Mouse (Mus musculus): Measurements from ENCODE around the gene Ehd1.
A peak's percentile ranks its signal among the peaks of the same experiment; 100 is the strongest.
"Not testable (repeated sequence)": the region's sequence is repeated elsewhere in the genome, so short reads cannot be mapped to it uniquely, and the experiment has no call there.

Gene Ehd1

DNA sequence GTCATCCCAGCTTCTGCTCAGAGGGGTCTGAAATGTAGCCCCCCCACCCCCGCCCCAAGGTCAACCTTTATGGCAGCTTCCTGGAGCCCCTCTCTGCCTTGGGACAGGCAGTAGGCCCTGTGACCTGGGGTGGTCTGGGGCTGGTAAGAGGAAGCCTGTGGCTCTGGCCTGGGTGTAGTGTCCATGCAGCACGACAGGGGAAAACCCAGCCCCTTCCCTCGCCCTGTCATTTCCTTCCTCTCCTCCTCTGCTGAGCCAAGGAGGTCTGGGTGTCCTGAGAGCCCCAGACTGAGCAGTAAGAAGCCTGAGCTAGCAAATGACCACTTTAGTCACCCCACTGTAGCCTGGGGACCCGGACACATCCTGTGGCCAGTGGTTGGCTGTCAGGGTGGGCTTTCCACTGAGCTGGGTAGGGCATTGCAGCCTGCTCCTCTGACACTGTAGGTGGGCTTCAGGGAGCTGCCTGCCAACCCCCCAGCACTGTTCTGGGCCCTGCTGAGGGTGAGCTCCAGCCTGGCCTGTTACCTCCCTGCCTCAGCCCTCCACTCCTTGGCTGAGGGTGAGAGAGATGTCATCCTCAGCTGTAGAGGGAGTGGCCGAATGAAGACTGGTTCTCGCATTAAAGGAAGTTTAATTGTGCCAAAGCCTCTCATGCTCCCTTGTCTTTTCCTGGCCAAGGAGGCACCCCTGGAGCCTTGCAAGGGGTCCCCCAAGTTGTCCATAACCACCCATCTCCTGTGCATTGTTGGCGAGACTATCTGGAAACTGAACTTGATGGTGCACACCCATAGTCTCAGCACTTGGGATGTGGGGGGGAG lies 23.1 kb downstream of the Ehd1 start:
- DNase-seq (ENCODE audit: low read depth in 1 of 2, low spot score in 2 of 2), result peak in 1 of 2 experiments; percentile 71

DNA sequence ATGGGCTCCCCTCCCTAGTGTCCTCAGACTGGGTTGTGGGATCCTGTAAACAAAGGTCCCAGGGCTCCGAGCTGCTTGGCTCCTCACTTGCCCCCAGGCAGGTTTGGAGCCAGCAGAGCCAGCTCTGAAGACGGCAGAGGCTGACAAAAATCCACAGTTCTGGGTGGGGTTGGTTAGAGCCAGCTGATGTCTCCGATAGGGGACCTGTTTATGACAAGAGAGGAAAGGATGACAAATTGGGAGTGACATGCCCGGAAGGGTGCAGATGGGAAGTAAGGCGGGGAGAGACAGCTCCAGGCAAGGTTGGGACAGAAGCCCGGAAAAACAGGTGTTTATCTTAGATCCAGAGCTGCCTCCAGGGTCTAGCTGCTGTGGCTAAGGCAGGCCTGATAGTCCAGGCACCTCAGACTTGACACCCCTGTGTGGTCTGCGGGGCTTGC lies 23.9 kb downstream of the Ehd1 start:
- no peak for DNase-seq (ENCODE audit: low read depth in 1 of 2, low spot score in 2 of 2)

DNA sequence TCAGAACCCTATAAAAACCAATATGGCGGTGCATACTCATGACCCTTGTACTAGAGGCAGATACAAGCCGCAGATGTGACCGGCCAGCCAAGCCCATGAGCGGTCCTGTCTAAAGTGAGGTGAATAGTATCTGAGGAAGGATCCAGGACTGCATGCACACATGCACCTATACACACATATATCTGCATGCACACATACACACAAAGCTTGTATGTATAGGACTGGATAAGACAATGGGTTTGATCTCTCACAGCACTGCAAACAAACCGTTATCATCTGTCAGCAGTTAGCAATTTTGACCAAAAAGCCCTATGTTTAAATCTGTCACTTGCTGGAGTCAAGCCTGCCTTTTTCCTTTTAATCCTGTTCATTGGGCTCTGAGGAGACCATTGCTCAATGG lies 25.6 kb downstream of the Ehd1 start:
- DNase-seq (ENCODE audit: low read depth in 1 of 2, low spot score in 2 of 2), result no peak

DNA sequence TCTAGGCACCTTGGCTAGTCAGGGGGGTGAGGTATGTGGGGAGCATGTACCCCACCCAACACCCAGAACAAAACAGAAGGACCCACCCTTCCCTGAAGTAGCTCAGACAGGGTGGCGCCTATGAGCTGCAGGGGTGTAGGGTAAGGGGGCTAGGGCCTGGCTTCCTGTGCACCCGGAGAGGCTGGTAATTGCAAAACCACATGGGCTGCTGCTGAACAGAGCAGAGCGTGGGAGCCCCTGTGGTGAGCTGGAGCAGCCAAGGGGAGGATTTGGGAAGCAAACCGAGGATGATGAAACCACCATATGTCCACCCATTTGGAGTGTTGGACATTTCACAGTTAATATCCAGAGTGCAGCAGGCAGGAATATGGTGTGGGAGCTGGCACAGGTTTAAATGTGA lies 26.0 kb downstream of the Ehd1 start:
- DNase-seq (ENCODE audit: low read depth in 1 of 2, low spot score in 2 of 2), result no peak

DNA sequence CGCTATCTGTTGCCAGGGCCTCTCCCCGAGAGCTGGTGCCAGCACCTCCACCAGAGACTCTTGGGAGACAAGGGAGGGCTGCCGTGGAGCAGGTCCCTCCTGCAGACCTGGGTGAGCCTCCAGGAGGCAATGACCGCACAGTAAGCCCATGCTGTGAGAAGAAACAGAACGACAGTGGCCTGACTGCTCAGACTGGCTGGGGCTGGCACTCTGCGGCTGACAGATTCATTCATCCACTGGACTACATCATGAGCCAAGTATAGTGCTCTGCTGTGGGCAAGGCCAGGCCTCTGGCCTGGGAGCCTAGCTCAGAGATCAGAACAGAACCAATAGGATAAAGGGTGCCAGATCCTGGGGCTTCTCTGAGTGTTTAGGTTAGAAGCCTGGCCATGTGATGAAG lies 27.3 kb downstream of the Ehd1 start:
- no peak for DNase-seq (ENCODE audit: low read depth in 1 of 2, low spot score in 2 of 2)

DNA sequence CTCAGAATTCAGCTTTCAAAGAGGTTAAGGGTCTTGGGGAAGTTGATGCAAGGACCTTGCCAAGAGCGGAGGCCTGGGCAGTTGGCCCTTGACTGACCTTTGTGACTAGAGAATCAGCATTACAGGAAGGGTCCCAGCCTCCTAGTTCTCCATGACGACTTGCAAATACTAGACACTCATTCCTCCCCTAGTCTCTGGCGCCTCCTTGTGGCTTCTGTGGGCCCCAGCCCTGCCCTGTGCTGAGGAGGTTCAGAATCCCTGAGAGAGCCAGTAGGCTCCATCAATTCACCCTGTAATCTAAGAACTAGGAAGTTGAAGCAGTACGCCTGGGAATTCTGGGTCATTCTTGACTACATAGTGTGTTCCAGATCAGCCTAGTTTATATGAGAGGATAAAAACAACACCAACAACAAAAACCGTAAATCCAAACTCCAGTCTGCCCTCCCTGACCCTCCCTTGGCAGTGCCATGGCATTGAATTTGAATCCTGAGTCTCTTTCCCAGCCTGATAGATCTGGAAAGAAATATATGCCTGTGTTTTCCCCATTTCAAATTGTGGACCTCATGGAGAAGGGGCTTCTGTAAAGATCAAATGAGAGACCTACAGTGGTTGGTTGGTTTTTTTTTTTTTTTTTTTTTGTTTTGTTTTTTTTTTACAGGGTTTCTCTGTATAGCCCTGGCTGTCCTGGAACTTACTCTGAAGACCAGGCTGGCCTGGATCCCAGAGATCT lies 28.4 kb downstream of the Ehd1 start:
- DNase-seq (ENCODE audit: low read depth in 1 of 2, low spot score in 2 of 2), result peak; percentile 77 to 88

DNA sequence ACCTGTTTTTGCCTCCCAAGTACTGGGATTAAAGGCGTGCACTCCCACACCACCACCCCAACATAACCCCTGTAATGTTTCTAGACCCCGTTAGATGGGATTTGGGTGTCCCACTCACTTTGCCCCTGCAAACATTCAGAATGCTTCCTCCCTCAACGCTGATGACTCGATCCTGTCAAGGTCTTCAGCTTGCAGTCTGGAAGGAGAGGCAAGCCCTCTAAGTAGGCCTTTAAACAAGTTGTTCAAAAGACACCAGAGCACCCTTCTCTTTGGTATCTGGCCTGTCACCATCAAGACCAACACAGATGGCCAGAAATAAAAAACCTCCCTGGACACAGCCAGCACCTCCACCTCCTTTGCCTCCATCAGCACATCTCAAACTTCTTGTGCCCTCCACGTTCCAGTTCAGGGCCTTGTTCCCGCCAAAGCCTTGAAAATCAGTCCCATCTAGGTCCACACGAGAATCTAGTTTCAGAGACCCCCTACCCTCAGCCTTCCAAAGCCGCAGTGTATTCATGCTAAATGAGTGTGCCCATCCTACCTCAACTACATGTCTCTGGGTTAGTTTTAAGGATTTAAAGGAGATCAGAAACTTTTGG lies 29.1 kb downstream of the Ehd1 start:
- DNase-seq (ENCODE audit: low read depth in 1 of 2, low spot score in 2 of 2), result no peak

DNA sequence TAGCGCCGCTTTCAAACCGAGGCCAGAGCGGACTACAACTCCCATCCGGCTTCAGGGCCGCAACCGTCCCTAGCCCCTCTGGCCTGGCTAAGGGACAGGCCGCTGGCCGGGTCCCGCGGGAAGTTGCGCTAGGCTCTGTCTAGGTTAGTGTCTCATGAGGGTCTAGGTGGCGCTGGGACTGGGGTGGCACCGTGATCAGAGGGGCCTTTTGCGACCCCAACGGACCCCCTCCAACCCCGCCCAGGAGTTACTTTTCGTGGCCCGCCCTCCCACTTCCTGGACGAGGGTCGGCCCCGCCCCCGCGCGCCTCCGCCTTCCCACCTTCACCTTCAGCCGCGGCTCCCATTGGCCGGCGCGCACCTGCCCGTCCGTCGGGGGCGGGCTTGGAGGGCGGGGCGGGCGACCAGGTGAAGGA lies 29.6 kb downstream of the Ehd1 start, which contains the start of gene Cdc42bpg:
Gene Cdc42bpg, plus strand, starts transcription at position 320 of the 415 bp plus-strand sequence.
- DNase-seq (ENCODE audit: low read depth in 1 of 2, low spot score in 2 of 2), result peak in 1 of 2 experiments; percentile 48

DNA sequence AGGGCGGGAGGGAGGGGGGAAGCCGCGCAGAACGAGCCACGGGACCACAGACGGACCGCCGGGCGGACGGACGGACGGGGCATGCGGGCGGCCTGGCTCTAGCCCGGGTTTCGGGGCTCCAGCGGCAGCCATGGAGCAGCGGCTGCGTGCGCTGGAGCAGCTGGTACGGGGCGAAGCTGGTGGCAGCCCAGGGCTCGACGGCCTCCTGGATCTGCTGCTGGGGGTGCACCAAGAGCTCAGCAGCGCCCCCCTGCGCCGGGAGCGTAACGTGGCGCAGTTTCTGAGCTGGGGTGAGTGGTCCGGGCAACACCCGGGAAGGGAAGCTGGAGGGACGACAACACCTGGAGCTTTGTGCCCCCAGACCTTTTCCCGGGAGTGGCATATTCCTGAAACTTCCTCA lies 30.1 kb downstream of the Ehd1 start:
- DNase-seq (ENCODE audit: low read depth in 1 of 2, low spot score in 2 of 2), result peak in 1 of 2 experiments; percentile 77

DNA sequence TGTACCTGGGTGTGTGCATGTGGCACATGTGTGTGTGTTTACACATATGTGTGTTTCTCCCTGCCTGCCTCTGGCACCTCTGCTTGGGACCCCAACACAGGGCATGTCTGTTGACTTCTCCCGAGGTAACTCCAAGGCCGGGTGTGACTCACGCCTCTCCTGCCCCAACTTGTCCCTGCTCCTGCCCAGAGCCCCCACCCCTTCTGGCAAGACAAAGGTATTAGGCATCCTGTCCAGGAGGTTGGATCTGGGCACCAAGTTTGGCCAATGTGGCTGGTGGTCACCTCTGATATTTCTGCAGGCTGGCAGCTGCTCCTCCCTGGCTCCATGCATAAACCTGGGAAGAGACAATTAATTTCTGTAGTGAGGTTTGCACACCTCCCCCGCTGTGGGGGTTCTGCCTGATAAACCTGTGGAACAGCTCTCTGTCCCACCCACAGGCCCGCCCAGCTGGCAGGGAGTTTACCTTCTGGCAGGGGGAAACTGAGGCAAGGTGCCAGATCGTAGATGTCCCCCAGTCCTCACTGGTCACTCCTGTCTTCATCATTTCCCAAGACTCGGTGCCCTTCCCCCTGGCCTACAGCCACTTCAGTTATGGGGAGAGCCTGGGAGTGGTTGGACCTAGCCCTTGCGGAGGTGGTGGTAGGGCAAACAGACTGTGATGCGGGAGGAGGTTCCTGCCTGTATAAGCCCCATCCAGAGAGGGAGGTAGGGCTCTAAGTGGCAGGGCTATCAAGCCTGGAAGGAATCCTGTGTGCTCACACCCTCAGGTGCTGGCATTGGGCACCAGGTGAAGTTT lies 31.4 kb downstream of the Ehd1 start:
- DNase-seq (ENCODE audit: low read depth in 1 of 2, low spot score in 2 of 2), result no peak

DNA sequence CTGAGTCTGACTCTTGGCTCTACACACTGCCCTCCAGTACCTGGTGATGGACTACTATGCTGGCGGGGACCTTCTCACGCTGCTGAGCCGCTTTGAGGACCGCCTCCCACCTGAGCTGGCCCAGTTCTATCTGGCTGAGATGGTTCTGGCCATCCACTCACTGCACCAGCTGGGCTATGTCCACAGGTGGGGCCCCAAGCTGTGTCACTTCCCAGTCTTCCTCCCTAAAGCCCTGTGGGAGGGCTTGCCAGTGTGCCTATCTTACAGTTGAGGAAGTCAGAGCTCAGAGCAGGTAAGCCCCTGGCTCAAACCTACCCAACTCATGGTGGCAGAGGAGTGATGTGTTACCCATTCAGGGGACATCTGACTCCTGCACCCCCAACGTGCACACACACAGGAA lies 33.7 kb downstream of the Ehd1 start:
- DNase-seq (ENCODE audit: low read depth in 1 of 2, low spot score in 2 of 2), result no peak

DNA sequence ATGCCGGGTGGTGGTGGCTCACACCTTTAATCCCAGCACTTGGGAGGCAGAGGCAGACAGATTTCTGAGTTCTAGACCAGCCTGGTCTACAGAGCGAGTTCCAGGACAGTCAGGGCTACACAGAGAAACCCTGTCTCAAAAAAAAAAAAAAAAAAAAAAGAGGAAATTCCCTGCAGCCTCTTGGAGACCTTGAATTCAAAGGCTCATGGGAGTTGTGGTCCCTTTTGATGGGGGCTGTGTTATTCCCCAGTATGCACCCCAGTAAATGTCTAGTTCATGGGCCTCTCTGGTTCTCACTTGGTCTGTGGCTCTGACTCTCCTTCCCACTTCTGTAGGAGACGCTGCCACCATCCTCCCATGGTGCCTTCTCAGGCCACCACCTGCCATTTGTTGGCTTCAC lies 35.3 kb downstream of the Ehd1 start:
- not testable (repeated sequence) for DNase-seq (ENCODE audit: low read depth in 1 of 2, low spot score in 2 of 2)

DNA sequence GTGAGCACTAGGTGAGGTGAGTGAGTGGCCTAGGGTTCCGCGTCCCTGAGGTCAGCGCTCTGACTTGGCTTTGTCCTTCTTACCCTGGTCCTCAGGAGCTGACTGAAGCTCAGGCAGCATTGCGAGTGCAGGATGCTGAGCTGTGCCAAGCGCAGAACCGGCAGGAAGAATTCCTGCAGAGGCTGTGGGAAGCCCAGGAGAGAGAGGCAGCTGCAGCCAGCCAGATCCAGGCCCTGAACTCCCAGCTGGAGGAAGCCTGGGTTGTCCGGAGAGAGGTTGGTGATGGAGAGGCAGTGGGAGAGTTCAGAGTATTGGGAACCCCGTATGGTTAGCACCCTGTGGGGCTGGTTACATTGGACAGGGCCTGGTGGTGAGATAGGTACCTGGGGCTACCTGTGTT lies 37.3 kb downstream of the Ehd1 start:
- DNase-seq (ENCODE audit: low read depth in 1 of 2, low spot score in 2 of 2), result no peak

DNA sequence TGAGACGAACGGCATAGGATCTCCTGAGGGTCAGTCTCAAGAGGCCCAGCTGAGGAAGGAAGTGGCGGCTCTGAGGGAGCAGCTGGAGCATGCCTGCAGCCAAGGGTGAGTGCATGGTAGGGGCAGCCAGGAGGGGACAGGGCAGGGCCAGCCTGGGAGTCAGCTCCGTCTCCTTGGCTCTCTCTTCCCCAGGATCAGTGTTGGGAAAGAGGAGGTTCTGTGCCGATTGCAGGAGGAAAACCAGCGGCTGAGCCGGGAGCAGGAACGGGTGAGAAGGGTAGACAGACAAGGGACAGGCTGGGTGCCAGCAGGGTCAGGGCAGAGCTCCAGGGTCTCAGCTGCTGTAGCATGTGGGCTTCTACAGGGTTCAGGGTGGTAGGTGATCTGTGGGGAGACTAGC lies 38.0 kb downstream of the Ehd1 start:
- DNase-seq (ENCODE audit: low read depth in 1 of 2, low spot score in 2 of 2), result no peak

DNA sequence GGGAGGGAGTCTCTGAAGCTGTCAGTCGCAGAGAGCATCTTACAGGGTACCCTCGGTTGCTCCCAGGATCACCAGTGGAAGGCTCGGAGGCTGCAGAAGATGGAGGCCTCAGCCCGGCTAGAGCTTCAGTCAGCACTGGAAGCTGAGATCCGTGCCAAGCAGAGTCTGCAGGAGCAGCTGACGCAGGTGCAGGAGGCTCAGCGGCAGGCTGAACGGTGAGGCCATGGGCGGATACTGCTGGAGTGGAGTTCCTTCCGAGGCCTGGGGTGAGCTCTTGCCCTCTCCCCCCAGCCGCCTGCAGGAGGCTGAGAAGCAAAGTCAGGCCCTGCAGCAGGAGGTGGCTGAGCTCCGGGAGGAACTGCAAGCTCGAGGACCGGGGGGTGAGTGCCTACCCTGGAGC lies 39.0 kb downstream of the Ehd1 start:
- DNase-seq (ENCODE audit: low read depth in 1 of 2, low spot score in 2 of 2), result no peak

DNA sequence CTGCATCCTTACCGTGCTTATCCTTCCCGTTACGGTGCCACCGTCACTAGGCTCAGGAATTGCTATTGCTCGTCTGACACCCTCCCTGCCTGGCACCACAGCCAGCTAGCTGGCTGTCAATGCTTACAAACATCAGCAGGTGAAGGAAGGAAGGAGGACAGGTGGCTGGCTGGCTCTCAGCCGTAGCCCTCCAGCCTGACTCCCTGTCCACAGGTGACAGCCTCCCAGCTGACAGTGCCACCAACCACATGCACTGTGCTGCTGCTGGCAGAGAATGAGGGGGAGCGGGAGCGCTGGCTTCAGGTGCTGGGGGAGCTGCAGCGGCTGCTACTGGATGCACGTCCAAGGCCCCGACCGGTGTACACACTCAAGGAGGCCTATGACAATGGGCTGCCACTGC lies 41.6 kb downstream of the Ehd1 start:
- no peak for DNase-seq (ENCODE audit: low read depth in 1 of 2, low spot score in 2 of 2)

DNA sequence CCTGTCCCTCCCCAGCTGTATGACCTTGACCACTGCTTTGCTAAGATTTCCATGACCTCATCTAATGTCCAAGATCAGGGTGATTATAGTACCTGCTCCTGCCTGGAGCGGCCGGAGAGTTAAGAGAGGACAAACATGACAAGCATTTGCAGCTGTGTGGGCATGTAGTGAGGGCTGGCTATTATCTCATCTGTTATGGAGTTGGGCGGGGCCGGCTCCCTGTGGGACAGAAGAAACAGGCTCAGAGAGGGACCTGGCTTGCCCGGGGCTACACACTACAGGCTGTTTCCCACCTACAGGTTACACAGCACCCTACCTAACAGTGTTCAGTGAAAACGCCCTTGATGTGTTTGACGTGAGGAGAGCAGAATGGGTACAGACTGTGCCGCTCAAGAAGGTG lies 44.8 kb downstream of the Ehd1 start:
- DNase-seq (ENCODE audit: low read depth in 1 of 2, low spot score in 2 of 2), result no peak

DNA sequence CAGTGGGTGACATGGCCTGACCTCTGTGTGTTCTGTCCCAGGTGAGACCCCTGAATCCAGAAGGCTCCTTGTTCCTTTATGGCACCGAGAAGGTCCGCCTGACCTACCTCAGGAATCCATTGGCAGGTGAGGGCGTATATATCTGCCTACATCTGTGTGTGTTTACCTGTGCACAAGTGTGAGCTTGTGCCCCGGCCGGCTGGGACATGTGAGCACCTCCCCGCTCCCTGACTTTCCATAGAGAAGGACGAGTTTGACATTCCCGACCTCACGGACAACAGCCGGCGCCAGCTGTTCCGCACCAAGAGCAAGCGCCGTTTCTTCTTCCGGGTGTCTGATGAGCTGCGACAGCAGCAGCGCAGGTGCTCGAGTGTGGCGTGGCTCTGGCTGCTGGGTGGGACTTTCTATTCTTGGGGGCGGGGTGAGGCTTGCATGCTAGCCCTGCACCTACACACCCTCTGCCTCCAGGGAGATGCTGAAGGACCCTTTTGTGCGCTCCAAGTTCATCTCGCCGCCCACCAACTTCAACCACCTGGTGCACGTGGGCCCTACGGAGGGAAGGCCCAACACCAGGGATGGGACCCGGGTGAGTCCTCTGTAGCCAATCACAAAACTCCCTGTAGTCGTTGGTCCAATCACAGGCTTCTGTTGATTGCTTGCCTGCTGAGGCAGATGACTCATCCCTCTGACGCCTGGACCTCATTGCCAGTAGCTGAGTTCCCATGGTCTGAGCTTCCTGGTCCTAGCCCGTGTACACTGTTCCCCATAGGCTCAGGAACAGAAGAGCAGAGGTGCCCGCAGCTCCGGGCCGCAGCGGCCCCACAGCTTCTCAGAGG lies 45.5 kb downstream of the Ehd1 start:
- no peak for DNase-seq (ENCODE audit: low read depth in 1 of 2, low spot score in 2 of 2)

DNA sequence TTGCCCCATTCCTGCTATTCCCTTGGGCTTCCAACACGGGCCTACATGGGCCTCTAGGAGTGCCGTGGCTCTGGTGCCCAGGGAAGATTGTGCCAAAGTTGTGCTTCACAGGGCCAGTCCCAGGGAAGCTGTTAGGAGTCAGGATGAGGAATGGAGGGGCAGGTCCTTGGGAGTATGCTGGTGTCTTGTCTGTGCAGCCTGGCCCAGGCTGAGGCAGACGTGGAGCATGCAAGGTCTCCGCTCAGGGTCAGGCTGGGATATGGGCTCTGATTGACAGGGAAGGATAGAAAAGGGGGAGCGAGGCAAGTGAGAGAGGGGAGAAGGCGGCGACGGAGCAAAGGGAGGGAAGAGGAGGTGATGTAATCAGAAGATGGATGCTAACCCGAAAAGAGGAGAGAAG lies 48.2 kb downstream of the Ehd1 start:
- no peak for DNase-seq (ENCODE audit: low read depth in 1 of 2, low spot score in 2 of 2)

DNA sequence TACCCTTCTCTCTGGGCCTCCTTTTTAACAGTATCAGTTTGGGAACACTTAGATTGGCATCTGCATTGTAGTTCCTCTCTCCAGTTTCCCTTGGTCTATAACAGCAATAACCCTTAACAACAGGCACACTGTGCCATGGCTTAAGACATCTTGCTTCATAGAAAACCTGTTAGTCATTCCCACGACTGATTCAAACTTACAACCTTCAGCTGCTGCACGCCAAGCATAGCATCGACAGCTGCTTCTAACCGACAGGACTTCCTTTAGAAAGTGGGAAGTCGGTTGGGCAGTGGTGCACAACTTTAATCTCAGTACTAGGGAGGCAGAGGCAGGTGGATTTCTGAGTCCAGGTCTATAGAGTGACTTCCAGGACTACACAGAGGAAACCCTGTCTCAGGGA lies 54.7 kb downstream of the Ehd1 start:
- no peak for DNase-seq (ENCODE audit: low read depth in 1 of 2, low spot score in 2 of 2)
